Mouse (Mus musculus) CH12.LX (cell line): Measurements from ENCODE around the gene Haao. TPM values are rescaled to one million over a fixed set of nuclear protein-coding genes. Genes with fewer than 3 reads are reported as not detected.

Experiments
- DNase-seq: peaks from one replicate; pipeline ENCODE4 v3.0.0-alpha.2; 2013; ENCODE audit errors: extremely low read depth
- H3K27ac ChIP-seq: 2 replicates; pipeline ENCODE4 v1.5.1; 2012; ENCODE audit warnings: low read depth, mild to moderate bottlenecking, control low read depth, moderate library complexity; ENCODE audit not compliant: insufficient read depth
- H3K27me3 ChIP-seq: replicated peaks from 2 replicates; pipeline ENCODE3; 2012; ENCODE audit warnings: inconsistent platforms
- H3K36me3 ChIP-seq, 2 experiments: replicated peaks in 1 of 2; 2 replicates each; pipeline versions ENCODE3 to v1.6.1; 2012; ENCODE audit warnings: inconsistent platforms in 1 of 2, low read length in 1 of 2, mild to moderate bottlenecking in 1 of 2, mixed read lengths in 1 of 2, moderate library complexity in 1 of 2; ENCODE audit not compliant: control insufficient read depth in 1 of 2, insufficient read depth in 1 of 2
- H3K4me1 ChIP-seq, 2 experiments: 2 replicates each; pipeline ENCODE4 v1.6.1; 2012; ENCODE audit warnings: inconsistent platforms in 1 of 2, moderate library complexity in 1 of 2; ENCODE audit not compliant: insufficient read depth in 2 of 2, control insufficient read depth in 1 of 2
- H3K4me2 ChIP-seq: 2 replicates; pipeline ENCODE4 v1.6.1; 2012; ENCODE audit warnings: low read depth, mild to moderate bottlenecking, control low read depth; ENCODE audit not compliant: poor library complexity, insufficient read depth, severe bottlenecking
- H3K4me3 ChIP-seq, 3 experiments: fragments of 150-350 bp in 1 of 3; sonication (generic) in 1 of 3; replicated peaks in 1 of 3; 2 replicates each; pipeline versions ENCODE3 to v1.5.1; 2011 to 2012; ENCODE audit warnings: low read depth in 2 of 3, low read length in 2 of 3, mild to moderate bottlenecking in 2 of 3, moderate library complexity in 2 of 3, control low read depth in 1 of 3, improper control_type of control experiment in 1 of 3, inconsistent platforms in 1 of 3, mixed read lengths in 1 of 3; ENCODE audit not compliant: poor library complexity in 1 of 3
- H3K79me2 ChIP-seq: replicated peaks from 2 replicates; pipeline ENCODE4 v1.6.1; 2012; ENCODE audit warnings: mild to moderate bottlenecking, moderate library complexity; ENCODE audit not compliant: control insufficient read depth, poor library complexity, insufficient read depth, severe bottlenecking; ENCODE audit errors: extremely low read depth
- H3K9ac ChIP-seq: 2 replicates; pipeline ENCODE4 v1.6.1; 2012; ENCODE audit warnings: low read depth, mild to moderate bottlenecking, control low read depth, moderate library complexity; ENCODE audit not compliant: insufficient read depth
- H3K9me3 ChIP-seq: replicated peaks from 2 replicates; pipeline ENCODE3; 2012; ENCODE audit warnings: low read length, inconsistent platforms, mixed read lengths
- BHLHE40 ChIP-seq: IDR thresholded peaks from 2 replicates; pipeline ENCODE4 v1.6.1; 2011; ENCODE audit warnings: mild to moderate bottlenecking, low read depth, low read length, improper control_type of control experiment
- CHD2 ChIP-seq: IDR thresholded peaks from 2 replicates; pipeline ENCODE4 v1.6.1; 2011; ENCODE audit warnings: low read length, improper control_type of control experiment
- CTCF ChIP-seq, 2 experiments: IDR thresholded peaks in 1 of 2; conservative IDR thresholded peaks in 1 of 2; 2 replicates each; pipeline ENCODE4 v1.5.1; 2011 to 2012; ENCODE audit warnings: low read depth in 2 of 2, low read length in 2 of 2, improper control_type of control experiment in 1 of 2, inconsistent platforms in 1 of 2, mild to moderate bottlenecking in 1 of 2, moderate library complexity in 1 of 2
- ELF1 ChIP-seq: IDR thresholded peaks from 2 replicates; pipeline ENCODE4 v1.6.1; 2014; ENCODE audit warnings: low read depth, mild to moderate bottlenecking, inconsistent platforms, low read length, improper control_type of control experiment
- EP300 ChIP-seq: IDR thresholded peaks from 2 replicates; pipeline ENCODE4 v1.6.1; 2011; ENCODE audit warnings: low read length, improper control_type of control experiment
- ETS1 ChIP-seq: conservative IDR thresholded peaks from 2 replicates; pipeline ENCODE4 v1.6.1; 2012; ENCODE audit warnings: low read depth, mild to moderate bottlenecking, inconsistent platforms, low read length, improper control_type of control experiment, moderate library complexity
- GABPA ChIP-seq: IDR thresholded peaks from 2 replicates; pipeline ENCODE4 v1.6.1; 2012; ENCODE audit warnings: low read depth, low read length, improper control_type of control experiment, inconsistent platforms; ENCODE audit not compliant: insufficient replicate concordance
- IRF4 ChIP-seq: IDR thresholded peaks from 2 replicates; pipeline ENCODE4 v1.6.1; 2014; ENCODE audit warnings: low read depth, mild to moderate bottlenecking, inconsistent platforms, low read length, improper control_type of control experiment
- JUN ChIP-seq: IDR thresholded peaks from 2 replicates; pipeline ENCODE4 v1.6.1; 2011; ENCODE audit warnings: low read depth, mild to moderate bottlenecking, low read length, improper control_type of control experiment, moderate library complexity; ENCODE audit not compliant: insufficient read depth
- MEF2A ChIP-seq: IDR thresholded peaks from 2 replicates; pipeline ENCODE4 v1.6.1; 2014; ENCODE audit warnings: low read depth, mild to moderate bottlenecking, inconsistent platforms, low read length, improper control_type of control experiment, borderline replicate concordance
- NELFE ChIP-seq: IDR thresholded peaks from 2 replicates; pipeline ENCODE4 v1.6.1; 2011; ENCODE audit warnings: low read depth, low read length, improper control_type of control experiment
- NRF1 ChIP-seq: IDR thresholded peaks from 2 replicates; pipeline ENCODE4 v1.6.1; 2014; ENCODE audit warnings: low read depth, mild to moderate bottlenecking, inconsistent platforms, low read length, improper control_type of control experiment, moderate library complexity
- PAX5 ChIP-seq: IDR thresholded peaks from 2 replicates; pipeline ENCODE4 v1.6.1; 2012; ENCODE audit warnings: low read length, inconsistent platforms, mixed read lengths
- POLR2A ChIP-seq: IDR thresholded peaks from 2 replicates; pipeline ENCODE4 v1.6.1; 2011; ENCODE audit warnings: low read depth, mild to moderate bottlenecking, improper control_type of control experiment, low read length
- POLR2AphosphoS2 ChIP-seq: IDR thresholded peaks from 2 replicates; pipeline ENCODE4 v1.6.1; 2011; ENCODE audit warnings: low read depth, low read length, improper control_type of control experiment
- RAD21 ChIP-seq: IDR thresholded peaks from 2 replicates; pipeline ENCODE4 v1.6.1; 2011; ENCODE audit warnings: low read depth, mild to moderate bottlenecking, low read length, improper control_type of control experiment, moderate library complexity
- RCOR1 ChIP-seq: conservative IDR thresholded peaks from 2 replicates; pipeline ENCODE4 v1.6.1; 2012; ENCODE audit warnings: low read depth, mild to moderate bottlenecking, inconsistent platforms, low read length, improper control_type of control experiment
- SMC3 ChIP-seq: IDR thresholded peaks from 2 replicates; pipeline ENCODE4 v1.6.1; 2011; ENCODE audit warnings: low read depth, low read length, improper control_type of control experiment
- TCF12 ChIP-seq: IDR thresholded peaks from 2 replicates; pipeline ENCODE4 v1.6.1; 2014; ENCODE audit warnings: low read depth, mild to moderate bottlenecking, inconsistent platforms, low read length, improper control_type of control experiment
- UBTF ChIP-seq: IDR thresholded peaks from 2 replicates; pipeline ENCODE4 v1.6.1; 2012; ENCODE audit warnings: low read depth, mild to moderate bottlenecking, inconsistent platforms, low read length, improper control_type of control experiment, moderate library complexity
- USF1 ChIP-seq: IDR thresholded peaks from 2 replicates; pipeline ENCODE4 v1.6.1; 2014; ENCODE audit warnings: low read depth, mild to moderate bottlenecking, inconsistent platforms, low read length, improper control_type of control experiment
- USF2 ChIP-seq: conservative IDR thresholded peaks from 2 replicates; pipeline ENCODE4 v1.6.1; 2011; ENCODE audit warnings: low read depth, low read length, improper control_type of control experiment
- ZC3H11A ChIP-seq: IDR thresholded peaks from 2 replicates; pipeline ENCODE4 v1.6.1; 2012; ENCODE audit warnings: low read depth, mild to moderate bottlenecking, inconsistent platforms, low read length, improper control_type of control experiment
- ZMIZ1 ChIP-seq: IDR thresholded peaks from 2 replicates; pipeline ENCODE4 v1.6.1; 2012; ENCODE audit warnings: low read depth, mild to moderate bottlenecking, inconsistent platforms, low read length, improper control_type of control experiment
- dilution Hi-C: fragments of 300-500 bp; cut with MboI; formaldehyde crosslinking; loops from 2 replicates; pipeline ENCODE4 v1.14.3; 2020; ENCODE audit warnings: low sequenced_read_pairs; ENCODE audit not compliant: extremely low pct_unique_long_range_greater_than_20kb, extremely low pct_ligation_motif_present
- in situ Hi-C: fragments of 300-500 bp; cut with MboI; formaldehyde crosslinking; loops from 3 replicates; pipeline ENCODE4 v1.14.3; 2019; ENCODE audit warnings: low sequenced_read_pairs, low pct_ligation_motif_present, low pct_unique_long_range_greater_than_20kb, mixed read lengths
- polyA plus RNA-seq: library from polyadenylated mRNA; unstranded; fragments of >175 nt; gene quantifications from 2 replicates; pipeline ENCODE4 v1.2.1, GENCODE M21; 2012; ENCODE audit warnings: low read depth; ENCODE audit not compliant: insufficient read length
- total RNA-seq, 2 experiments: library from RNA; depleted of rRNA; stranded (reverse); fragments of 300-350 nt in 1 of 2; fragments of >200 nt in 1 of 2; gene quantifications; 2 replicates each; pipeline ENCODE4 v1.2.3; 2012 to 2014

Haao gene
- total and polyA plus RNA-seq, 3 experiments, result 18.6 to 30.6 (median 19.1) TPM

DNA sequence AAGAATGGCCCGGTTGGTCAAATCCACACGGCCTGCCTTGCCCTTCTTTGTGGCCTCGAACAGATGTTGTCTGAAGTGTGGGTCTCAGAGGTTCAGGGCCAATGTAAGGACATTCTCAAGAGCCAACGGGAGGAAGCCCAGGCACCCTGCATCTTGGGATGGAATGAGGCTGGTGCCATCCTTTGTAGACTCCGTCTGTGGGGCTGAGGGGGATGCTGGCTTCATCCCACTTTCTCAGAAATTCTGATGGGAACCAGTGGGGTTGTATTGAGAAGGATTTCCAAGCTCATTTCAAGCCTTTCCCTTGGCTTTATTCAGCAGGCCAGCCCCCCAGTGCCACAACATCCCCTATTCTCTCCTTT lies 41.5 kb upstream of the Haao start:
- H3K9me3 ChIP-seq, result no peaks in the 10 kb centered on the region
- no peaks in the 10 kb centered on the region for H3K4me1 ChIP-seq
- H3K27me3 ChIP-seq, result no peaks in the 10 kb centered on the region
- TF ChIP-seq CTCF (conservative IDR thresholded peaks at IDR 0.05 in 1 of 2, IDR thresholded peaks at IDR 0.05 in 1 of 2; ENCODE audit: low read depth in 2 of 2, low read length in 2 of 2), result no peak
- no peak for TF ChIP-seq MEF2A
- TF ChIP-seq NELFE, result no peak
- no peak for TF ChIP-seq USF2
- TF ChIP-seq EP300, result no peak
- TF ChIP-seq UBTF, result no peak
- TF ChIP-seq GABPA, result no peak
- no peak overlapping the region for H3K4me2 ChIP-seq
- no peaks in the 10 kb centered on the region for H3K79me2 ChIP-seq
- dilution Hi-C loops, result no loop called here
- H3K9ac ChIP-seq, result no peak overlapping the region
- H3K27ac ChIP-seq, result no peak overlapping the region
- no peak overlapping the region for H3K4me3 ChIP-seq
- no peaks in the 10 kb centered on the region for H3K36me3 ChIP-seq
- no peak for DNase-seq
- in situ Hi-C loops, result no loop called here

DNA sequence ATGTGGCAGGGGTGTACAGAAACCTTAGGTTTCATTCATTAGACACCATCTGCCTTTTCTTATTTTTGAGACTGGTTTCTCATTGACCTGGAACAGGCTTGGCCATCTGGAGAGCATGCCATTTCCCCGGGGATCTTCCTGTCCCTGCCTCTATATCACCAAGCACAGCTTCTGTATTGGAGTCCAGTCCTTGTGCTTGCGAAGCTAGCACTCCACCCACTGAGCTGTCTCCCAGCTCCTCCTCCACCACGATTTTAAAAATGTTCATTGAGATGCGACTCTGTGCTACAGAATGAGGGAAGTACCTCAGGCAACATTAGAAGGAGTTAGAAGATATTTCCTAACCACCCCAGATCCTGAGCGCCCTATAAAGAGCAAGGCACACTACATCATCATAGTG lies 39.5 kb upstream of the Haao start:
- Histone ChIP-seq H3K79me2 (no peaks in the 10 kb centered on the region), H3K9ac (no peak overlapping the region), H3K4me3 (no peak overlapping the region), H3K4me1 (no peaks in the 10 kb centered on the region), H3K9me3 (no peaks in the 10 kb centered on the region), H3K4me2 (no peak overlapping the region), H3K36me3 (no peaks in the 10 kb centered on the region), H3K27me3 (no peaks in the 10 kb centered on the region), H3K27ac (no peak overlapping the region)
- in situ Hi-C loops (no loop called here), dilution Hi-C loops (no loop called here)
- DNase-seq, result no peak
- TF ChIP-seq USF1 (no peak), RCOR1 (no peak), ZMIZ1 (no peak), MEF2A (no peak), CHD2 (no peak), EP300 (no peak), JUN (no peak), GABPA (no peak)

DNA sequence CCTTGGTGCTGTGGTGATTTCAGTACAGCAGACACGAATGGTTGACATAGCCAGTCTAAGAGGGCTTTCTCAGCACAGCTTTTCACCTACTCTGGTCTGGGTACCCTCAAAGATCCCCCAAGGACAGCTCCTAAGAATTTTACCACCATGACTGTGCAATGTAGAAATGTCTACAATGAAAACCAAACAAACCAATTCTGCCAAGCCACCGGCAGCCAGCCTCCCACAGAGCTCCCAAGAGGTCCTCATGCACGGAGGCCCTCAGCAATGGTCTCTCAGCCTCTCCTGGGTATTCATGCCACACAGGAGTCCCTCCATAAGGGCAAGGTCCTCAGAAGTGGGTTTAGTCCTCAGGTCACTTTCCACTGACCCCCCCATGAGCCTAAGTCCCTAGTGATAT lies 38.6 kb upstream of the Haao start:
- H3K27me3 ChIP-seq, result no peaks in the 10 kb centered on the region
- dilution Hi-C loops (no loop called here), in situ Hi-C loops (no loop called here)
- H3K27ac ChIP-seq, result no peak overlapping the region
- TF ChIP-seq POLR2AphosphoS2 (no peak), USF2 (no peak), NRF1 (no peak), GABPA (no peak), UBTF (no peak), PAX5 (no peak), EP300 (no peak), POLR2A (no peak), IRF4 (no peak), ETS1 (no peak), ZC3H11A (no peak), BHLHE40 (no peak), SMC3 (no peak), TCF12 (no peak), MEF2A (no peak), RAD21 (no peak), ELF1 (no peak)
- DNase-seq, result no peak
- no peak overlapping the region for H3K9ac ChIP-seq
- no peaks in the 10 kb centered on the region for H3K4me1 ChIP-seq
- H3K4me2 ChIP-seq, result no peak overlapping the region
- no peak overlapping the region for H3K4me3 ChIP-seq
- H3K36me3 ChIP-seq, result no peaks in the 10 kb centered on the region
- no peaks in the 10 kb centered on the region for H3K79me2 ChIP-seq
- H3K9me3 ChIP-seq, result no peaks in the 10 kb centered on the region
